In the genomic region with DNA sequence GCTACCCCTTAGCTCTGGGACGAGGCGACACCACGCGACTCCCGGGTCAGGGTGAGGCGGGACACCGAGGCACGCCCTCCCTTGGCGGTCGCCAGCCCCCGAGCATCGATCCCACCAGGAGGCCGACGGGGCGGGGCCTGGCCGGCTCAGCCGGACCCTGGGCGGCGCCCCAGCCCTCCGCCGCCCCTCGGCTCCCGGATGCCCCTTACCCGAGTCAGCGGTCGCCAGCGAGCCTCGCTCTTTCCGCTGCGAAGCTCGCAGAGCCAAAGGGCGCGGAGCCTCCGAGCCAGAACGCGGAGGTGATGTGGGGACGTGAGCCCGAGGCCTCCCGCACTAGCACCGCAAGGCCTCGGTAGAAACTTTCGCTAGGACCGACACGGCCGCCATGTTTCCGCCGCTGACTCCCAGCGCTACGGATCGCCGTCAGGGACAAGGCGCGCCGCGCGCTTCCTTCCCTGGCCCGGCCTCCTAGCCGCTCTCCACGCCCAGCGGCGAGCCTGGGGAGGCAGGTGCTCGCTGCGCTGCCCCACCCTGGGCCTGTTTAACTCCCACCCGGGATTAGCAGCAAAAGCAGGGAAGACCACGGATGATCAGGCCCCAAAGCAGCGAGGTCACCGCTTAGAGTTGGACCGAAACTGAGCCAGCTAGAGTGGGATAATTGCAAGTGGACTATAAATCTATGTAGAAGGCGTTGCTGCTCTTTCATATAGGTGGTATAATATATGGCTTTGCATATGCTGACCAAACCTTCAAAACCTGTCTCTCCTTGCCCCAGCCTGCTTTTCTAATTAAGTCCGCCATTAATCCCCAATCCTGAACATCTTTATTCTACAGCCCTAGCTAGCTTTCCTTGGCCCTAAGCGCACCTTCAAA, we compare ENCODE assay signal across 8 mouse cellular contexts. TPM values are rescaled to one million over a fixed set of nuclear protein-coding genes. Genes with fewer than 3 reads are reported as not detected.
DNase-seq lines count a peak whose midpoint lies in the region.

A gene (minus strand): TSS at position 480 of the 873 bp plus-strand sequence.

- peaks cover 22% of the 10 kb centered on the region for H3K36me3 ChIP-seq in megakaryocyte, embryonic 14.5 days (replicated peaks; ENCODE audit: low read length)

- H3K9me3 ChIP-seq in megakaryocyte, embryonic 14.5 days = no peaks in the 10 kb centered on the region

- DNase-seq in adrenal gland, adult (ENCODE audit: inconsistent age in 2 of 2, low spot score in 1 of 2) = peak; percentile 93 to 99
- peak; percentile 93 for DNase-seq in embryo, embryonic 10 days (ENCODE audit: low spot score)
- peak; percentile 95 for DNase-seq in gastrocnemius, postnatal 10 days
- DNase-seq in induced T-regulatory cell, adult 2 months (ENCODE audit: low read depth) = peak; percentile 91
- DNase-seq in left cerebral cortex, adult 9 months (ENCODE audit: low spot score in 2 of 2) = peak; percentile 77 to 95
- DNase-seq in right cerebral cortex, adult 2 months (ENCODE audit: low spot score in 2 of 2) = peak; percentile 96 to 98
- DNase-seq in urinary bladder, postnatal 10 days (ENCODE audit: low spot score) = peak; percentile 80

- H3K4me3 ChIP-seq in megakaryocyte, embryonic 14.5 days (replicated peaks) = peak within 1 kb of the TSS; percentile 99

- no peaks in the 10 kb centered on the region for H3K27me3 ChIP-seq in megakaryocyte, embryonic 14.5 days (replicated peaks)

- peaks cover 69% of the 10 kb centered on the region for H3K4me1 ChIP-seq in megakaryocyte, embryonic 14.5 days

RNA-seq across cellular contexts. Expression of the gene that starts here (rescaled TPM):
- 10 to 100 TPM; 12.1 to 14.5 TPM for total RNA-seq in gastrocnemius, postnatal 10 days (2021)
- polyA plus RNA-seq in megakaryocyte, embryonic 14.5 days (2012; ENCODE audit: insufficient read depth, low replicate concordance) = 3.4 TPM in 1 of 2 replicates, not detected in the other

Comparison
In these comparisons a context has a peak if more than half of its experiments do, and no peak if none do; other contexts are left out.
1. Peak in every context shown above with its lines: DNase-seq and H3K4me3 ChIP-seq.